Mouse (Mus musculus): ENCODE measurements at regions not wholly inside any gene's neighbourhood (a gene's known extent, or its start where the extent isn't known, plus 50 kb on each side); places are given as distances from the start of the nearest gene placed in this dataset.

DNA sequence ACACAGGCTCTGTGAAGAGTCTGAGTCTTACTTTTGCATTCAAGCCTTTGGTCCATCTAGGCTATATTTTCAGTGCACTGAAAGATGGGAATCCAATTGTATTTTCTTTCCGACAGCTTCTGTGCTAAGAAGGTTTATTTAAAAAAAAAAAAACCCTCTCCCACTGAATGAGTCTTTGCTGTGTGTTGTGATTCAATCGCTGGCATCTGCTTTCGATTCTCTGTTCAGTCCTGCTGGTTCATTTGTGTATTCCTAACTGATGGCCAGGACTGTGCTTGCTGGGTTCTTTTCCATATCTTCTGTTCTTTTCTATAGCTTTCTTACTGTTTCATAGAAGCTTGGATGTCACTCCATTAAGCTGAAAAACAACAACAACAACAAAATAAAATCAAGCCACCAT, 132.9 kb downstream of the Tex36 start:
- DNase-seq (ENCODE audit: low spot score in 2 of 2) = no peak

DNA sequence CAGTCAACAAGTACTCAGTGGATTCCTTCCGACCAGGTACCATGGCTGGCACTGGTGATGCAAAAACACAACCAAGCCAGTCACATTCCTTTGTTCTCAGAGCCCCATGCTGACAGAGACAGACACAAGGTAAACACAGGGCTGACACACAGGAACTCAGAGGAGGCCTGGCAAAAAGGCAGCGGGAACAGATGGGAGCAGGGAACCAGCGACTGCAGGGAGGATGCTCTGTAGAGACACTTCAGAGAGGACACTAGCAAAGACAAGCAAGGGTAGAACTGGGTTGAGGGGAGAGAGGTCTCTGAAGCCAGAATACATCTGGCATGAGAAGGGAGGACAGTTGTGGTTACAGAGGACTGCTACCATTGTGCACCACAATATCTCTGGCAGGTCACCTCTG, 133.6 kb downstream of the Tex36 start:
- no peak for DNase-seq (ENCODE audit: low spot score in 2 of 2)

- DNase-seq (ENCODE audit: low spot score in 2 of 2) = no peak
Observed at GRCm38 (mm10) chr7:133467579-133467978, 134.4 kb downstream of the Tex36 start.

DNA sequence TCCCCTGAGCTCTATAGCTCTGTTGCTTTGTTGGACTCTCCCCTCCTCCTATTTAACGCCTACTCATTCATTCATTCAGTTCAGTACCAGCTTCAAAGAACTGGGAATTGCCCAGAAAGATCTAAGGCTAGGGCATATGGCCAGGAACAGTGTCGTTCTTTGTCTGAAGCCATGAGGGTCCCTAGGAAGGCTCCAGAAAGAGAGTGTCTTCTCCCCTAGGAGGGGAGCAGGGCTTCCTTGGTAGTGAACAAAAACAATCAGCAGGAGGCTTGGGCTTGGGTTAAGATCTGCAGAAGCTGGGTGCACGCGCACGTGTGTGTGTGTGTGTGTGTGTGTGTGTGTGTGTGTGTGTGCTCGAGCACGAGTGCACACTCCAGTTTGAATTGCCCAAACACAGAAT, 142.7 kb downstream of the Tex36 start:
- DNase-seq (ENCODE audit: low spot score in 2 of 2) = no peak

DNA sequence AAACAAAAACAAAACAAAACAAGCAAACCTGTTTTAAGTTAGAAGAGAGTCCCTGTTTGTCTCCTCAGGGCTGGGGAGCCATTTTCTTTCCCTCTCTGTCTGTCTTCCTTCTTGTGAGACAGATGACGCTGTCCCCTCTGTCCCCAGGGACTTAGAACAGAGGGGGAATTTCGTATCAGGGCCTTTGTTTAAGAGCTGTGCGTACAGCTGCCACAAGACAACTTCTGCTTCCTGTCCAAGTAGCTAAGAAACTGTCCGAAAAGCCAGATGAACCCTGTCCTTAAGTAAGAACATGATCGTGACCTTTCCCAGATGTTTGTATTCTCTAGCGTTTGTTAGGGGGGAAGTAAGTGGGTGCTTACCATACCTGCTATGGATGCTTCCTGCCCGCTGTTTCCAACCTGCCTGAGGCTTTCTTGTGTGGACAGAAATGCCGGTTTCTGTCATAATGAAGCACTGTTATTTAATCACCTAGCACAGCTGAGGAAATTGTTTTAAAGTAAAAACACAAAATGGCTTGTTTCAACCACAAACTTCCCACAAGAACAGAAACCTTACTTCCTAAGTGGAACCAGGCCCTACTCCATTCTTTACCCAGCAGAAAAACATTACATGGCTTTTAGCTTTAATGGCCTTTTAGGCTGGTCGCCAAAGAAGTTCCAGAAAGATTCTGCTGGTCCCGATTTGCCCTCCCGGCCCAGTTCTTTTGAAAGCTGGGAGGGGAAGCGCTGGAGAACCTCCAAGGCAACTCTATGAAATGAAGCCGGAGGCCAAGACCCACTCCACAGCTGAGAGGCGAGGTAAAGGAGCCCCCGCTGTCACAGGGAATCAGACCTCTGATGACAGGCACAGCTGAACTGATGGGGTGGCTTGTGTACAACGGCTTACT, 144.3 kb downstream of the Tex36 start:
- DNase-seq (ENCODE audit: low spot score in 2 of 2) = no peak

- no peak for DNase-seq (ENCODE audit: low spot score in 2 of 2)
Observed at GRCm38 (mm10) chr7:133450246-133450645, 151.7 kb downstream of the Tex36 start.

GRCm38 (mm10) chr7:133447079-133447478, 154.9 kb downstream of the Tex36 start:
- no peak for DNase-seq (ENCODE audit: low spot score in 2 of 2)

DNA sequence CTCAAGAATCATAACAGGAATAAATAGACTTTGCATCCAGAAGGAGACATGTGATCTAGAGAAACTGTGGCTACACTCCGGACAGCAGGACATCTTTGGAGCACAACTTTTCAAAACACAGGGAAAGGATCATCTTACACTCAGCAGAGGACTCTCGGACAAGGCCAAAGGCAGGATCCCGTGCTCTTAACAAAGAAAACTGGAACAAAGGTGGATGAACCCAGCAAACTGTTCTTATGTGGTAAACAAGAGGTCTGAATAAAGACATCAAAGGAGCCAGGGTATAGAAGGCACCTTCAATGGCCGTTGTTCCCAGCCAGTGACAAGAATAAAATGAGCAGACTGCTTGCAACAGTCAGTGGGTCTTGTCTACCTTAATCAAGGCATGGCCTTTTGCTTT, 160.3 kb downstream of the Tex36 start:
- DNase-seq (ENCODE audit: low spot score in 2 of 2) = no peak

GRCm38 (mm10) chr7:133441169-133441568, 160.8 kb downstream of the Tex36 start:
- DNase-seq (ENCODE audit: low spot score in 2 of 2) = no peak

DNA sequence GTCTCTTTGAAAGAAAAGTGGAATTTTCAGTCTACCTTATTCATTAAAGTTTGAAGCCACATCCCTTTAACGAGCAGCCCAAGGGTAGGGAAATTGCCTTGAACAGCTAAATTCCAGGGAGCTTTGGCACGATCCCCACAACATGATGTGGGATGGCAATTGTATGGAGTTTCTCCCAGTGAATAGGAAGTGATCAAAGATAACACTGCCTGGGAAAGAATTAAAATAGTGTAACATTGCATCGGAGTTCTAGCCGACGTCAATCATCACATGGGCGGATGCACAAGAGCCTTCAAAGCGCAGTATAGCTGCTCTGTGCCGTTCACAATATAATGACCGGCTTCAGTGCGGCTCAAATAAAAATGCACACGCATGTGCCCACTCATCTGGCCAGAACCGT, 161.2 kb downstream of the Tex36 start:
- DNase-seq (ENCODE audit: low spot score in 2 of 2) = no peak

- no peak for DNase-seq (ENCODE audit: low spot score in 2 of 2)
Observed at GRCm38 (mm10) chr7:133440086-133440485, 161.9 kb downstream of the Tex36 start.

GRCm38 (mm10) chr7:133438631-133439030, 163.3 kb downstream of the Tex36 start:
- DNase-seq (ENCODE audit: low spot score in 2 of 2) = no peak

- DNase-seq (ENCODE audit: low spot score in 2 of 2) = no peak
Observed at GRCm38 (mm10) chr7:133437866-133438265, 164.1 kb downstream of the Tex36 start.

DNA sequence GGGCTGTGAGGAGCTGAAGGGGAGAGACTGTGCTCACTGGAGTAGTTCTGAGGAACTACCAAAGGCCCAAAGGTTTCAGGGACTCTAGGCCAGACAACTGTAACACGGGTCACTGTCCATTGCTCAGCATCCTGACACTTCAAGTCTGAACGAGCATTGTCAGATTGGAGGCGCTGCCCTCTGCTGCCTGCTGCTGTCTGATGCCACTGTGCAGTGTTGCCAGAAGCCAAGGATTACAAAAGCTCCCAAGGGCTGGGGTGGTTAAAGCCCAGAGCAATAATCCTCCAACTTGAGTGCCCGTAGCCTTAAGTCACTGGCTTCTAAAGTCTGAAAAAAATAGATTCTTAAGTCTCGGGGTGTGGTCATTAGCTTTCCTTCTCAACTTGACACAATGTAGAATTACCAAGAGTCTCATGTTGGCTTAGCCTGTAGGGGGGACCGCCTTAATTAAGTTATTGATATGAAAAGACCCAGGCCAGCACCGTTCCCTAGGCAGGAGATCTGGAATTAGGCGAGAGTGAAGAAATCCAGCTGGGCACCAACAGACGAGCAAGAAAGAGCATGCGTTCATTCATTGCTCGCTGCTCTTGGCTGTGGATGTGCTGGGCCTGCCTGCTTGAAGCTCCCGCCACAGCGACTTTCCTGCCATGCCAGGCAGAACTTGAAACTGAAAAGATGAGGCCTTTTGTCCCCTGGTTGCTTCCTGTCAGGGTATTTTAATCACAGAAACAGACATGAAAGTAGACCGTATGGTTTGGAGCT, 166.2 kb downstream of the Tex36 start:
- no peak for DNase-seq (ENCODE audit: low spot score in 2 of 2)

- DNase-seq (ENCODE audit: low spot score in 2 of 2) = no peak
Observed at GRCm38 (mm10) chr7:133434027-133434820, 167.7 kb downstream of the Tex36 start.

- no peak for DNase-seq (ENCODE audit: low spot score in 2 of 2)
Observed at GRCm38 (mm10) chr7:133432343-133432742, 169.6 kb downstream of the Tex36 start.

DNA sequence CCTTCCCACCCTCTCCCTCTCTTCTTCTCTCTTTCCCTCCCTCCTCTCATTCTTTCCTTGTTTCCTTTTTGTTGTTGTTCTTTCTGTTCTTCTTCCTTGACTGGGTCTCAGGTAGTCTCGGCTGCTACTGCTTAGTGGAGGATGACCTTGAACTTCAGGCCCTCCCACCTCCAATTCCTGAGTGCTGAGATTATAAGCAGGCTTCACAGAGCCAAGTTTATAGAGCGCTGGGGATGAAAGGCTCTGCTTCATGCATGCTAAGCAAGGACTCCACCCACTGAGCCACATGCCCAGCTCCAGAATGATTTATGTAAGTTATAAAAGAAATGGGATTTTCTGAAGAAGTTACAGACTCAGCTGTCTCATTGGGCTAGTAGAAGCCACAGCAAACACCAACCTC, 199.9 kb downstream of the Tex36 start:
- DNase-seq (ENCODE audit: low spot score in 2 of 2) = no peak

DNA sequence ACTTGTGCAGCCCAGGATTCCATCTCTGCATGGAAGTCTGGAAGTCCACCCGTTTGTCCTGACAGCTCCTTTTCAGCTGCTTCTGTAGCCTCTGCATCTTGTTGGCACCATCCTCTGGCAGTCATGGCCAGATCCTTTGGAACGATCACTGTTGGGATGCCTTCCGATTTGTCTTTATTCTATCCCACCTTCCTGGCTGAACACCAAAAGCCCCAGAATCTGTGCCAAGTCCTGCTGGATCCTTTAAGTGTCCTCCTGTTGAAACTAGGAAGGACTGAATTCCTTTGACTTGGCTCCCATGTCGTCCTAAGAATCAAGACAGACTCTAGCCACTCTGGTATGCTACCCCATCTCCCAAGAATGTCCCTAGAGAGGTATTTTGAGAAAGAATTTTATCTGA, 201.3 kb downstream of the Tex36 start:
- no peak for DNase-seq (ENCODE audit: low spot score in 2 of 2)

DNA sequence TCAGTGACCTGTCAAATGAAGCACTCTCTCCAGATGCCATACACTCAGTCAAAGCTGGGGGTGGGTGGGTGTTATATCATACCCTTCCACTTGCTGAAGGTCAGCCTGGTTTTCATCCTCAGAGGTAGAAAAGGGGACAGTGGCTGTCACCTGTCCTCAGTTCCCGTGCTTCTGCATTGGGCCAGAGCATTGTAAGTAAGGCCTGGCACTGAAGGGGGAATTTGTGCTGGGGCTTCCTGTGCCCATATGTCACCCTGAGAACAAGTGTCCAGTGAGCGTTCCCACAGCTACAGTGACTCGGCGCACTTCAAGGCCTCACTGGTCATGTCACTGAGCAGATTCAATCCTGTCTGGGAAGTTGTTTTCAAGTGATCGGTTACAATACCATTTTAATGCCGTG, 213.2 kb downstream of the Tex36 start:
- no peak for DNase-seq (ENCODE audit: low spot score in 2 of 2)

DNA sequence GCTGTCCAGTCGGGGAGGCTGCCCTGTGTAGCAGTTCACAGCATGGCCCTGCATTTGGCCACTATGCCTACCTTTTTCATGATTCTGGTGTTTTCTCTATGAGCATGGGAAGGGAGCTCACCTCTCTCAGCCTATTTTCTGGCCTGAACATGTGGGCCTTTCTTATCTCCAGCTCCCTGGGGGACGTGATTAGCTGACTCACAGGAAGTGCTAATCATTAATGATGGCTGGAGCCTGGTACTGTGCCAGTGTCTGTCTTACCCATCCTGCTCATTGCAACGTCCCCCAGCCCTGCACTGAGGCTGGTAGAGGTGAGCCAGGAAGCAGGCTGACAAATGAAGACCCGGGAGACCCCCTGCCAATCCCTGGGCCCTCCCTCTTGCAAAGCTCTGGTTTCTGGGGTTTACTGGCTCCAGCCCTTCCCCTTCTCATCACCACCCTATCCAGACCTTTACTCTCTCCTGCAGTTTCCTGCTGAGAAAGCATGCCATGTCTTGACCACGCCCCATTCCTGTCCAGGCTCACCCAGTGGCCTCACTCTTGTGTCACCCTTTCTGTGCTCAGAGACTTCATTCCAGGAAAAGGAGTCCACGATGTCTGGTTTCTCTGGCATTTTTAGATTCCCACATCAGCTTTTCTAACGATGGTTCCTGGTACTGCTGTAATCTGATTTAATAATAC, 219.8 kb downstream of the Tex36 start:
- no peak for DNase-seq (ENCODE audit: low spot score in 2 of 2)

GRCm38 (mm10) chr7:133379373-133379772, 222.6 kb downstream of the Tex36 start:
- DNase-seq (ENCODE audit: low spot score in 2 of 2) = no peak

DNA sequence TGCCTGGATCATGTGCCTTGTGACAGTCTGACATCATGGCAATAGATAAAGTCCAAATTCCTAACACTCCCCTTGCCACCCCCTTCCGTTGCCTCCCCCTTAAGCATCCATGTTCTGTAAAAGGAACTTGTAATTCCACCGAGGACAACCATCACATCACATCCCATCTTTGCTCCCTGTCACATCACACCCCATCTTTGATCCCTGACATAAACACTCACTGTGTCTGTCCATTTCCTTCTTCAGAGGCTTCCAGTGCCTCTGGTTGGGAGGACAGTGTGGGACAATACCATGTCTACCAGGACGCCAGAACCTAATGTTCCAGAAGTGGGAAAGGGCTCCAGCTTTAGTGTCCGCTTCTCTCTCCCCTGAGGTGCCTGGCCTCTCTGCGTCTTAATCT, 223.6 kb downstream of the Tex36 start:
- no peak for DNase-seq (ENCODE audit: low spot score in 2 of 2)

Measured in cerebellum, postnatal 4 days (tissue).